Mouse (Mus musculus) stomach, postnatal 0 days (tissue): ENCODE results near the gene Ddi2.

Source experiments
- CTCF ChIP-seq: IDR thresholded peaks from 2 replicates; pipeline ENCODE4 v1.5.1; 2016; ENCODE audit warnings: antibody characterized with exemption, low read depth, mild to moderate bottlenecking, moderate library complexity
- EP300 ChIP-seq: optimal IDR thresholded peaks from 2 replicates; pipeline ENCODE3; 2016; ENCODE audit warnings: antibody characterized with exemption

DNA sequence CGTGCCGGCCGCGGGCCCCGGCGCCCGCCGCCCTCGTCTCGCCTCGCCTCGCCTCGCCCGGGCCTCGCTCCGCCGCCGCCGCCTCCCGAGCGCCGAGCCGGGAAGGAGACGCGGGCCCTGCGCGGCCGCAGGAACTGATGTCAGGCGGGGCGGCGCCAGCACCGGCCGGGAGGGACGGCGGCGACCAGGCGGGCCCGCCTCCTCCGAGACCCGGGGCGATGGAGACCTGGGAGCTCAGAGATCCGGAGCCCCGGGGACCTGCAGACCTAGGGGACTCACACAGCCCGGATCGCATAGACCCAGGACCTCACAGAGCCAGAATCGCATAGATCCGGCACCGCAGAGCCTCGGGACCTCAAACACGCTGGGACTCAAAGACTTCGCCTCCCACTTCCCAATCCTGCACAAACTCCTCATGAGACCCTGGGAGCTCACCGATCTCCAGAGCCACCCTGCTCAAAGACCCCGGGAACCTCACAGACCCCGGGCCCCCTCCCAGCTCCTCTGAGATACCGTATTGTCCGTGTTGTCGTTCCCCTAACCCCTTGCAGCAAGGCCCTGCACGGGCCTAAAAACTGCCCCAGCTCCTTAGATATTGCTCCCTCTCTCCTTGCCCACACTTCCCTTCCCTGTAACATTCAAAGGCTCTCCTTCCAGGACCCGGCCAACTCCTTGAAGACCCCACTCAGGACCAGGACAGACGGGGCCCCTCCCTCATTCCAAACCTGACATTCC is 59.0 kb downstream of the Ddi2 start:
- TF ChIP-seq EP300 (no peak), CTCF (no peak)
